Mouse (Mus musculus) forebrain, postnatal 0 days (tissue): ENCODE measurements around the gene Thra. TPM values are rescaled to one million over a fixed set of nuclear protein-coding genes. Genes with fewer than 3 reads are reported as not detected.

Experiments
- ATAC-seq: fragments of 200-750 bp; cut with Nextera tagmentation; 2 replicates; pipeline ENCODE4 v1.8.0; 2017; ENCODE audit warnings: mild to moderate bottlenecking, moderate library complexity
- DNase-seq: peaks from one replicate; pipeline ENCODE4 v3.0.0-alpha.2; 2015
- H3K27ac ChIP-seq: fragments of 300-500 bp; sonication (generic); 2 replicates; pipeline ENCODE4 v1.5.1; 2014; ENCODE audit warnings: low read depth, mild to moderate bottlenecking, antibody characterized with exemption, low read length, moderate library complexity, mixed read lengths
- H3K27me3 ChIP-seq: fragments of 300-500 bp; sonication (generic); 2 replicates; pipeline ENCODE4 v1.6.1; 2014; ENCODE audit warnings: mild to moderate bottlenecking, low read length, mixed read lengths; ENCODE audit not compliant: insufficient read depth
- H3K36me3 ChIP-seq: fragments of 300-500 bp; sonication (generic); 2 replicates; pipeline ENCODE4 v1.6.1; 2014; ENCODE audit warnings: mild to moderate bottlenecking, moderate library complexity; ENCODE audit not compliant: insufficient read depth
- H3K4me1 ChIP-seq: fragments of 300-500 bp; sonication (generic); 2 replicates; pipeline ENCODE4 v1.6.1; 2014; ENCODE audit warnings: antibody characterized with exemption; ENCODE audit not compliant: insufficient read depth
- H3K4me2 ChIP-seq: fragments of 300-500 bp; sonication (generic); 2 replicates; pipeline ENCODE4 v1.6.1; 2014; ENCODE audit warnings: low read depth, mild to moderate bottlenecking, moderate library complexity
- H3K4me3 ChIP-seq: fragments of 300-500 bp; sonication (generic); 2 replicates; pipeline ENCODE4 v1.5.1; 2014; ENCODE audit warnings: low read depth, low read length, mixed read lengths
- H3K9ac ChIP-seq: fragments of 300-500 bp; sonication (generic); 2 replicates; pipeline ENCODE4 v1.6.1; 2014; ENCODE audit warnings: mild to moderate bottlenecking
- H3K9me3 ChIP-seq: fragments of 300-500 bp; sonication (generic); 2 replicates; pipeline ENCODE4 v1.6.1; 2016; ENCODE audit warnings: low read length
- CTCF ChIP-seq: sonication (generic); IDR thresholded peaks from 2 replicates; pipeline ENCODE4 v1.5.1; 2016; ENCODE audit warnings: antibody characterized with exemption, control low read depth, low read depth
- WGBS: fragments of 180-500 bp; shearing (Covaris S2); extraction: QIAGEN DNeasy Blood & Tissue Kit; methylation state at CpG from one replicate; pipeline ENCODE4 v1.1.7; 2014; 5-methylcytosine and 5-hydroxymethylcytosine counted together
- polyA plus RNA-seq: library from polyadenylated mRNA; unstranded; fragments of >200 nt; fragmentation: Nextera tagmentation; extraction: Ambion mirVana; gene quantifications from 2 replicates; pipeline ENCODE4 v1.2.1, GENCODE M21; 2015
- total RNA-seq: library from RNA; depleted of rRNA; stranded (reverse); fragments of >200 nt; gene quantifications from 2 replicates; pipeline ENCODE4 v1.2.3, GENCODE M21; 2014

Gene Thra
- total and polyA plus RNA-seq, 2 experiments from 2014 or later: 233 to 1,003 TPM

- 0 out of 2 replicates have a peak, but pooled peaks cover 8% of the 10 kb centered on the region for H3K4me1 ChIP-seq
- H3K27ac ChIP-seq: peak overlapping the region; percentile 75
- H3K9me3 ChIP-seq: no peaks in the 10 kb centered on the region
- ATAC-seq: peak; percentile 6; the same call in 1 of the 2 replicates
- 25% methylated on average over 37 of the region's 39 CpGs for WGBS
- peak; percentile 41 for DNase-seq
- peak overlapping the region; percentile 28; the same call in 1 of the 2 replicates for H3K9ac ChIP-seq
- no peak for TF ChIP-seq CTCF
- no peaks in the 10 kb centered on the region for H3K27me3 ChIP-seq
- peaks cover 66% of the 10 kb centered on the region for H3K36me3 ChIP-seq
- peak overlapping the region; percentile 19 for H3K4me2 ChIP-seq
- H3K4me3 ChIP-seq: no peak overlapping the region
Observed at GRCm38 (mm10) chr11:98768127-98769006, 27.9 kb downstream of the Thra start.

GRCm38 (mm10) chr11:98769007-98769954 lies 28.8 kb downstream of the Thra start:
- 88% methylated on average over 25 of the region's 25 CpGs for WGBS
- Histone ChIP-seq H3K27me3 (no peaks in the 10 kb centered on the region), H3K9me3 (no peaks in the 10 kb centered on the region), H3K4me1 (peaks cover 14% of the 10 kb centered on the region), H3K4me3 (no peak overlapping the region), H3K9ac (no peak overlapping the region), H3K4me2 (no peak overlapping the region), H3K27ac (peak overlapping the region; percentile 29; the same call in 1 of the 2 replicates), H3K36me3 (peaks cover 57% of the 10 kb centered on the region)
- no peak for TF ChIP-seq CTCF
- ATAC-seq (no peak), DNase-seq (peak; percentile 25)

GRCm38 (mm10) chr11:98770096-98770975 lies 29.9 kb downstream of the Thra start:
- ATAC-seq (no peak), DNase-seq (peak; percentile 16)
- Histone ChIP-seq H3K4me1 (peaks cover 21% of the 10 kb centered on the region), H3K27ac (peak overlapping the region; percentile 35), H3K27me3 (no peaks in the 10 kb centered on the region), H3K36me3 (peaks cover 47% of the 10 kb centered on the region), H3K4me2 (no peak overlapping the region), H3K4me3 (no peak overlapping the region), H3K9me3 (no peaks in the 10 kb centered on the region), H3K9ac (no peak overlapping the region)
- 85% methylated on average over 26 of the region's 26 CpGs for WGBS
- no peak for TF ChIP-seq CTCF

- no peak overlapping the region for H3K27ac ChIP-seq
- no peak overlapping the region for H3K4me2 ChIP-seq
- H3K36me3 ChIP-seq: peaks cover 39% of the 10 kb centered on the region
- no peaks in the 10 kb centered on the region for H3K9me3 ChIP-seq
- H3K9ac ChIP-seq: no peak overlapping the region
- TF ChIP-seq CTCF: no peak
- H3K4me1 ChIP-seq: peaks cover 20% of the 10 kb centered on the region
- DNase-seq (peak; percentile 36), ATAC-seq (no peak)
- no peaks in the 10 kb centered on the region for H3K27me3 ChIP-seq
- H3K4me3 ChIP-seq: no peak overlapping the region
- 82% methylated on average over 18 of the region's 18 CpGs for WGBS
Observed at GRCm38 (mm10) chr11:98771131-98771530, 30.7 kb downstream of the Thra start.

- Histone ChIP-seq H3K36me3 (peaks cover 34% of the 10 kb centered on the region), H3K9ac (no peak overlapping the region), H3K9me3 (no peaks in the 10 kb centered on the region), H3K4me3 (no peak overlapping the region), H3K4me2 (peak overlapping the region; percentile 90; the same call in 1 of the 2 replicates), H3K4me1 (peaks cover 26% of the 10 kb centered on the region), H3K27ac (no peak overlapping the region), H3K27me3 (no peaks in the 10 kb centered on the region)
- 91% methylated on average over 11 of the region's 11 CpGs for WGBS
- ATAC-seq (no peak), DNase-seq (peak; percentile 22)
- no peak for TF ChIP-seq CTCF
Observed at GRCm38 (mm10) chr11:98771844-98772525, 31.5 kb downstream of the Thra start.
